Mouse (Mus musculus): ENCODE results near the gene Nhlrc3. TPM values are rescaled to one million over a fixed set of nuclear protein-coding genes. Genes with fewer than 3 reads are reported as not detected.

The Nhlrc3 gene
- total RNA-seq, 2 experiments from 2014 or later = 11.0 to 12.4 TPM

- no peak for DNase-seq
Measured at GRCm38 (mm10) chr3:53454561-53454960, 8.6 kb downstream of the Nhlrc3 start.

- no peak for DNase-seq
Measured at GRCm38 (mm10) chr3:53454005-53454404, 9.1 kb downstream of the Nhlrc3 start.

GRCm38 (mm10) chr3:53453346-53453745 lies 9.8 kb downstream of the Nhlrc3 start:
- DNase-seq = no peak

- no peak for DNase-seq
Measured at GRCm38 (mm10) chr3:53452351-53452750, 10.8 kb downstream of the Nhlrc3 start.

GRCm38 (mm10) chr3:53450666-53451065 lies 12.5 kb downstream of the Nhlrc3 start:
- DNase-seq = peak; percentile 61

GRCm38 (mm10) chr3:53448208-53448607 lies 14.9 kb downstream of the Nhlrc3 start:
- peak; percentile 48 for DNase-seq

GRCm38 (mm10) chr3:53446801-53447200 lies 16.3 kb downstream of the Nhlrc3 start:
- DNase-seq = no peak

- no peak for DNase-seq
Measured at GRCm38 (mm10) chr3:53445540-53445939, 17.6 kb downstream of the Nhlrc3 start.

GRCm38 (mm10) chr3:53436550-53436949 lies 26.6 kb downstream of the Nhlrc3 start:
- no peak for DNase-seq

- DNase-seq = no peak
Measured at GRCm38 (mm10) chr3:53434610-53435009, 28.5 kb downstream of the Nhlrc3 start.

GRCm38 (mm10) chr3:53423576-53423975 lies 39.6 kb downstream of the Nhlrc3 start:
- DNase-seq = no peak

GRCm38 (mm10) chr3:53422691-53423090 lies 40.4 kb downstream of the Nhlrc3 start:
- DNase-seq = no peak

- DNase-seq = no peak
Measured at GRCm38 (mm10) chr3:53421656-53422055, 41.5 kb downstream of the Nhlrc3 start.

GRCm38 (mm10) chr3:53417701-53418100 lies 45.4 kb downstream of the Nhlrc3 start:
- DNase-seq = no peak

- no peak for DNase-seq
Measured at GRCm38 (mm10) chr3:53416036-53416506, 47.1 kb downstream of the Nhlrc3 start.

- DNase-seq = peak; percentile 4
Measured at GRCm38 (mm10) chr3:53413959-53414358, 49.2 kb downstream of the Nhlrc3 start.

GRCm38 (mm10) chr3:53413465-53413864 lies 49.7 kb downstream of the Nhlrc3 start:
- no peak for DNase-seq

- no peak for DNase-seq
Measured at GRCm38 (mm10) chr3:53412259-53412658, 50.9 kb downstream of the Nhlrc3 start.

GRCm38 (mm10) chr3:53410031-53410430 lies 53.1 kb downstream of the Nhlrc3 start:
- no peak for DNase-seq

GRCm38 (mm10) chr3:53407145-53407544 lies 56.0 kb downstream of the Nhlrc3 start:
- DNase-seq = peak; percentile 24

Other genes starting within 250 kb of the Nhlrc3 start
- gene Proser1, start 334 bp upstream of the Nhlrc3 start, total RNA-seq (2021) = 10 to 100 TPM; 17.2 to 26.9 TPM
- gene Stoml3, start 25.3 kb upstream of the Nhlrc3 start, total RNA-seq (2021) = not detected
- gene Frem2, start 194.0 kb upstream of the Nhlrc3 start, total RNA-seq (2021) = 1 to 10 TPM; 1.4 to 2.3 TPM